Mouse (Mus musculus): ENCODE data around the gene Olfr1211.

Gene Olfr1211

GRCm38 (mm10) chr2:88938011-88938410 lies at the start of gene Olfr1211:
TSS of gene Olfr1211 (minus strand) at chr2:88938111.
- DNase-seq, result no peak

GRCm38 (mm10) chr2:88980181-88980580 lies 42.3 kb upstream of the Olfr1211 start, which contains the start of gene Gm13762:
TSS of gene Gm13762 (minus strand) at chr2:88980281.
- DNase-seq, result no peak

- no peak for DNase-seq
These were observed 15.8 kb upstream of the Olfr1211 start, which contains the start of gene Olfr1212 for GRCm38 (mm10) chr2:88953669-88954068. TSS of gene Olfr1212 (plus strand) at chr2:88953969.

GRCm38 (mm10) chr2:88915057-88915456 lies 22.9 kb downstream of the Olfr1211 start, which contains the start of gene Olfr1209:
TSS of gene Olfr1209 (minus strand) at chr2:88915157.
- no peak for DNase-seq

GRCm38 (mm10) chr2:88902211-88902610 lies 35.7 kb downstream of the Olfr1211 start, which contains the start of gene Olfr1208:
TSS of gene Olfr1208 (minus strand) at chr2:88902311.
- no peak for DNase-seq
